ENCODE assay signal across 9 mouse cellular contexts in genomic region chr9:32668075-32668673, GRCm38 (mm10). TPM values are rescaled to one million over a fixed set of nuclear protein-coding genes. Genes with fewer than 3 reads are reported as not detected.
DNase-seq lines count a peak whose midpoint lies in the region; ATAC-seq and TF ChIP-seq lines count a peak whose summit lies in the region.
"Had no signal": no experiment of that assay in that cellular context is flagged by ENCODE, and none has a peak within 500 bp of the region (broad histone marks: within the 10 kb centered on the region; RNA-seq: fewer than 3 reads in every experiment).

No protein-coding gene starts in this region.

- H3K4me3 ChIP-seq in layer of hippocampus, adult 2 months = no peak overlapping the region
- no peak overlapping the region for H3K4me3 ChIP-seq in hindbrain, embryonic 13.5 days
- H3K4me3 ChIP-seq in stomach, embryonic 16.5 days (replicated peaks; ENCODE audit: low read length) = no peak overlapping the region

- peak overlapping the region; percentile 46; the same call in 1 of the 2 replicates for H3K27ac ChIP-seq in layer of hippocampus, adult 2 months
- no peak overlapping the region for H3K27ac ChIP-seq in hindbrain, embryonic 13.5 days
- H3K27ac ChIP-seq in stomach, embryonic 16.5 days (ENCODE audit: low read length) = peak overlapping the region; percentile 46; the same call in 1 of the 2 replicates

- no peak overlapping the region for H3K4me2 ChIP-seq in hindbrain, embryonic 13.5 days
- H3K4me2 ChIP-seq in stomach, embryonic 16.5 days (ENCODE audit: low read depth, low read length) = peak overlapping the region; percentile 27; the same call in 1 of the 2 replicates

- peaks cover 75% of the 10 kb centered on the region for H3K27me3 ChIP-seq in hindbrain, embryonic 13.5 days
- no peaks in the 10 kb centered on the region for H3K27me3 ChIP-seq in stomach, embryonic 16.5 days (ENCODE audit: control insufficient read depth, insufficient read depth, low read length)

- H3K9me3 ChIP-seq in hindbrain, embryonic 13.5 days = no peaks in the 10 kb centered on the region
- H3K9me3 ChIP-seq in stomach, embryonic 16.5 days (replicated peaks; ENCODE audit: control insufficient read depth, low read length) = no peaks in the 10 kb centered on the region

- 55% methylated on average over 9 of the region's 9 CpGs for WGBS in hindbrain, embryonic 13.5 days
- 65% methylated on average over 9 of the region's 9 CpGs for WGBS in stomach, embryonic 16.5 days

- H3K4me1 ChIP-seq in hindbrain, embryonic 13.5 days (replicated peaks) = peaks cover 30% of the 10 kb centered on the region
- peaks cover 33% of the 10 kb centered on the region for H3K4me1 ChIP-seq in stomach, embryonic 16.5 days (ENCODE audit: control insufficient read depth, insufficient read depth, low read length)

- H3K9ac ChIP-seq in hindbrain, embryonic 13.5 days = no peak overlapping the region
- no peak overlapping the region for H3K9ac ChIP-seq in stomach, embryonic 16.5 days (ENCODE audit: low read length)

- no peak for TF ChIP-seq CTCF in layer of hippocampus, adult 2 months (conservative IDR thresholded peaks at IDR 0.05)

- H3K36me3 ChIP-seq in hindbrain, embryonic 13.5 days = no peaks in the 10 kb centered on the region
- no peaks in the 10 kb centered on the region for H3K36me3 ChIP-seq in stomach, embryonic 16.5 days (ENCODE audit: control insufficient read depth, insufficient read depth, low read length)

- DNase-seq in layer of hippocampus, adult 2 months (ENCODE audit: low spot score in 2 of 2) = no peak
- DNase-seq in layer of hippocampus, adult 9-10 months (ENCODE audit: low spot score) = no peak
- peak; percentile 43 for DNase-seq in thymus, postnatal 25 days
- DNase-seq in thymus, postnatal 4 days = no peak
- no peak for DNase-seq in testis, postnatal 10 days (ENCODE audit: low spot score)
- no peak for DNase-seq in layer of hippocampus, adult 18-20 months (ENCODE audit: low spot score in 2 of 2)
- DNase-seq: kidney, adult 8-10 months had no signal

- 0 out of 2 replicates have a peak, but pooled peaks have one; percentile 33 for ATAC-seq in hindbrain, embryonic 13.5 days (ENCODE audit: low FRiP score)
- no peak for ATAC-seq in stomach, embryonic 16.5 days (ENCODE audit: insufficient read depth, low FRiP score)

RNA-seq across cellular contexts. Expression of gene Ets1, which starts 32.2 kb away (rescaled TPM):
- 10 to 100 TPM in 1 of 2 experiments, 1 to 10 TPM in 1; 9.9 to 12.2 TPM for total RNA-seq in layer of hippocampus, adult 2 months (2021)
- 23.2 and 24.3 TPM in 2 replicates for polyA plus RNA-seq in hindbrain, embryonic 13.5 days (2015; fragmentation: Nextera tagmentation; extraction: Ambion mirVana)
- polyA plus RNA-seq in stomach, embryonic 16.5 days (2015; fragmentation: Nextera tagmentation; extraction: Ambion mirVana) = 36.0 and 43.7 TPM in 2 replicates
- 1 to 10 TPM; 7.5 to 9.4 TPM for total RNA-seq in layer of hippocampus, adult 18-20 months (2021)
